Mouse (Mus musculus): Measurements from ENCODE around the gene Ccdc155. TPM values are rescaled to one million over a fixed set of nuclear protein-coding genes. Genes with fewer than 3 reads are reported as not detected.
"Not testable (repeated sequence)": the region's sequence is repeated elsewhere in the genome, so short reads cannot be mapped to it uniquely, and the experiment has no call there.

Gene Ccdc155
- total RNA-seq, 2 experiments from 2014 or later, result 3.0 to 3.5 TPM

DNA sequence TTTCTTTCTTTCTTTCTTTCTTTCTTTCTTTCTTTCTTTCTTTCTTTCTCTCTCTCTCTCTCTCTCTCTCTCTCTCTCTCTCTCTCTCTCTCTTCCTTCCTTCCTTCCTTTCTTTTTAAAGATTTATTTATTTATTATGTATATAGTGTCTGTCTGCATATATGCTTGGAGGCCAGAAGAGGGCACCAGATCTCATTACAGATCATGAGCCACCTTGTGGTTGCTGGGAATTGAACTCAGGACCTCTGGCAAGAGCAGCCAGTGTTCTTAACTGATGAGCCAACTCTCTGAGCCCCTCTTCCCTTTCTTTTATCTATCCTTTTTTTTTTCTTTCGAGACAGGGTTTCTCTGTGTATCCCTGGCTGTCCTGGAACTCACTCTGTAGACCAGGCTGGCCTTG is 30.9 kb downstream of the Ccdc155 start:
- DNase-seq (ENCODE audit: low spot score in 2 of 2); intact Hi-C loops (cut with DNase I): not testable (repeated sequence)

DNA sequence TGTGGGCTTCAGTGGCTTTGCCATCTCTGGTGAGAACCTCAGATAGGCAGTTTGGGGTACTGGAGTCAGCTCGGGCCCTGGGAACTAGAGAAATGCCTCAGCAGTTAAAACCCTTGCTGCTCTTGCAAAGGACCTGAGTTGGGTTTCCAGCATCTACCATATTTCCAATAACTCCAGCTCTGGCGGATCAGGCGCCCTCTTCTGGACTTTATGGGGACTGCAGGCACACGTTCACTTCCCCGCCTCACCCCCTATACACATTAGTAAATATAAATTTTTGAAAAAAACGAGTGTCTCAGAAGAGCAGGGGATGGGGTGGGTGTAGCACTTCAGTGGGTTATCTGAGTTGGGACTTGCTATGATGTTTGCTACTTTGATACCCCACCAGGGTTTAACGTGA is 31.7 kb downstream of the Ccdc155 start:
- intact Hi-C loops (cut with DNase I), result no loop called here
- DNase-seq (ENCODE audit: low spot score in 2 of 2), result no peak

DNA sequence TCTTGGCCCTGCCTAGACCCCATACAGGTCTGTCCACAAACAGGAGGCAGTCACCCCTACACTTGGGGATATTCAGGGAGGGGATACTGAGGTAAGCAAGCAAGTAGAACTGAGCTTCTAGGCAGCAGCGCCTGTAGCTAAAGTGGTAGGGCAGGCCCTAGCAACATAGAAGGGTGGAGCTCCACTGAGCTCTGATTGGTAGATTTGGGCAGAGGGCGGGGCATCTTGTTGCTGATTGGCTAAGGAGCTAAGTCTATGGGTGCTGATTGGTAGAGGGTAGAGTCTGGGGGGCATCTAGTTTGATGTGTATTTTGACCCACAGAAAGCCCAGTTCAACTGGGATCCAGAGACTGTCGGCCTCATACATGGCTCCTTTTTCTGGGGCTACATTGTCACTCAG is 35.2 kb downstream of the Ccdc155 start:
- intact Hi-C loops (cut with DNase I), result loop anchor here (5.0 kb wide), 1 partner anchor 63 kb away; no protein-coding TSS in a partner anchor
- DNase-seq (ENCODE audit: low spot score in 2 of 2), result peak in 1 of 2 experiments; percentile 89

DNA sequence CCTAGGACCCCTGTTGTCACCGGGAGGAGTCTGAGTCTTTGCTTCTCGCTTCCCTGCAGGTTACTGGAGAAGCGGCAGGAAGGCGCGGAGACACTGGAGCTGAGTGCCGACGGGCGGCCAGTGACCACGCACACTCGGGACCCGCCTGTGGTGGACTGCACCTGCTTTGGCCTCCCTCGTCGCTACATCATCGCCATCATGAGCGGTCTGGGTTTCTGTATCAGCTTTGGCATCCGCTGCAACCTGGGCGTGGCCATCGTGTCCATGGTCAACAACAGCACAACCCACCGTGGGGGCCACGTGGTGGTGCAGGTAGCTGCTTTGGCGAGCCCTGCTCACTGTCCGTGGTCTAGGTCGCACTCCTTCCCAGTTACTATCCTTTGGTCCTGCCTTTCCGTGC is 36.0 kb downstream of the Ccdc155 start:
- intact Hi-C loops (cut with DNase I), result loop anchor here (5.0 kb wide), 1 partner anchor 64 kb away; no protein-coding TSS in a partner anchor
- no peak for DNase-seq (ENCODE audit: low spot score in 2 of 2)

DNA sequence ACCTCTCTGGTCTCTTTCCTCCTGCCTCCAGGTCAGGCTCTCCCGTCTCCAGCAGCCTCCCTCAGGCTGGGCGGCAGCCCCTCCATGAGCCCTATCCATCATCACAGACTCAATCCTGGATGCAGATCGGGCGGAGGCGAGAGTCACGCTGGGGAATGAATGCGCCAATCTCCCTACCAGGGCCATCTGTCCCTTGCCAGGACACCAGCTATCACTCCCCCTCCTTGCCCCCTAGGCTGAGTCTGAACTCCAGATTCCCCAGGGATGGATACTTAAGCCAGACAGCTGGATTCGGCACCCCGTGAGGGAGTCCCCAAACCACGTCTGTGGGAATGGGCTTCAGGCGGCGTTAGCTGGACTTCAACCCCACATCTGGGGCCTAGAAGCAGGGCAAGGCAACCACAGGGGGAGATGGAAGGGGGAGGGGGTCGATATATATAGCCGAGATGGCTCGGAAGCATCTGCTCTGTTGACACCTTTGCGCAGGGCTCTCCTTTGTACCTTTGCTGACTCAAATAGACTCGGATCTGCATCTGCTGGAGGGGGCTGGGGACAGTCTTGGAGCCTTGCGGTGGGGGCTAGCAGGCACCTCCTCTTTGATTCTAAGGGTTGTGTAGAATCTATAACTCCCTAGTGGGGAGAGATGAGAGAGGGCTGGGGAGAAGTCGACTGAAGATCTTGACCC is 36.8 kb downstream of the Ccdc155 start:
- intact Hi-C loops (cut with DNase I), result loop anchor here (5.0 kb wide), 1 partner anchor 64 kb away; no protein-coding TSS in a partner anchor
- DNase-seq (ENCODE audit: low spot score in 2 of 2), result no peak

DNA sequence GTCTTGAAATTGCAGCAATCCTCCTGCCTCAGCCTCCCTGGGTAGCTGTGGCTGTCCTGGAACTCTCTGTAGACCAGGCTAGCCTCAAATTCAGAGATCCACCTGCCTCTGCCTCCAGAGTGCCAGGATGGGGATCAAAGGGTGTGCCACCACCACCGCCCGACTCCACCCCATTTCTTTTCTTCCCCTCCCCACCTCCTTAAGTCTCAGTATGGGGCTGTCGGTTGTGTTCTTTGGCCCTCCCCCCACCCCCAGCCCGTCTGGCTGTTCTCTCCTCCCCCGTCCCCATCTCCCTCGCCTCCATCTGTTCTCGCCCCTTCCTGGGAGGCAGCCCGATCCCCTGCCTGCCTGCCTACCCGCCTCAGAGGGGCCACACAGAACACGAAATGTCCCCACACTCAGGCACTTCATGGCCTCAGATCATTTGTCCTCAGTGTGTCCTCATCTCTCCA is 37.7 kb downstream of the Ccdc155 start:
- intact Hi-C loops (cut with DNase I), result loop anchor here (5.0 kb wide), 1 partner anchor 65 kb away; no protein-coding TSS in a partner anchor
- DNase-seq (ENCODE audit: low spot score in 2 of 2), result peak; percentile 64 to 65

DNA sequence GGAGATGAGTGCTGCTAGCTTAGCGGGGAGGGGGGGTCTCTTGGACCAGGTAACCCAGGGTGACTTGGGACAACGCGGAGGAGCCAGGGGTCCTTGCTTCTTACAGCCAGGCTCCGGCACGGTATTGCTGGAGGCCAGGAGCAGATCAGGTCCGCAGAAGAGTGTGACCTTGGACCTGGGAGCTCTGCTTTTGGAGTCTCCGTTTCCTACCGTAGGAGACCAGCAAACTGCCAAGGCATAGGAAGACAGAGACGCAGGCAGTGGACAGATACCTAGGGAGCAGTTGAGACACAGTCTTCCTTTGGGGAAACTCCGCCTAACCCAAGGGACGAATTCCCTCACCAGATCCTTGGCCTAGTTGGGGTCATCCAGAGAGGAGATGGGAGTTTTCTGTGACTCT is 39.0 kb downstream of the Ccdc155 start:
- intact Hi-C loops (cut with DNase I), result loop anchor here (5.0 kb wide), 1 partner anchor 67 kb away; no protein-coding TSS in a partner anchor
- no peak for DNase-seq (ENCODE audit: low spot score in 2 of 2)

DNA sequence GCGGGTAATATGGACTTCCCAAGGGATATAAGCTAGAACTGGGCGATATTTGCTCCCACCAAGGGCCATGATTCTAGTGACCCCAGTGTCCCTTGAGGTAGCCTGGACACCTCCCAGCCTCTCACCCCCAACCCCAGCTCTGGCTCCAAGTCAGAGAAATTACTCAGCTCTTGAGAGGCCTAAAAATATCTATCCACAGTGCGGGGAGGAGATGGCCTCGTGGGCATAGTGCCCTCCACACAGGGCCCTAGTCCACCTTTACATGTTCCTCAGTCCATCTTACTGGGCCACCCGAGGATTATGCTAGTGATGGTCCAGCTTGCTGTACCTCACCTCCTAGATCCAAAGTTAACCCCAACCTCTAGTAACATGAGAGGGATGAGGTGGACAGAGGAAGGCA is 39.9 kb downstream of the Ccdc155 start:
- intact Hi-C loops (cut with DNase I), result loop anchor here (5.0 kb wide), 1 partner anchor 67 kb away; no protein-coding TSS in a partner anchor
- DNase-seq (ENCODE audit: low spot score in 2 of 2), result no peak

DNA sequence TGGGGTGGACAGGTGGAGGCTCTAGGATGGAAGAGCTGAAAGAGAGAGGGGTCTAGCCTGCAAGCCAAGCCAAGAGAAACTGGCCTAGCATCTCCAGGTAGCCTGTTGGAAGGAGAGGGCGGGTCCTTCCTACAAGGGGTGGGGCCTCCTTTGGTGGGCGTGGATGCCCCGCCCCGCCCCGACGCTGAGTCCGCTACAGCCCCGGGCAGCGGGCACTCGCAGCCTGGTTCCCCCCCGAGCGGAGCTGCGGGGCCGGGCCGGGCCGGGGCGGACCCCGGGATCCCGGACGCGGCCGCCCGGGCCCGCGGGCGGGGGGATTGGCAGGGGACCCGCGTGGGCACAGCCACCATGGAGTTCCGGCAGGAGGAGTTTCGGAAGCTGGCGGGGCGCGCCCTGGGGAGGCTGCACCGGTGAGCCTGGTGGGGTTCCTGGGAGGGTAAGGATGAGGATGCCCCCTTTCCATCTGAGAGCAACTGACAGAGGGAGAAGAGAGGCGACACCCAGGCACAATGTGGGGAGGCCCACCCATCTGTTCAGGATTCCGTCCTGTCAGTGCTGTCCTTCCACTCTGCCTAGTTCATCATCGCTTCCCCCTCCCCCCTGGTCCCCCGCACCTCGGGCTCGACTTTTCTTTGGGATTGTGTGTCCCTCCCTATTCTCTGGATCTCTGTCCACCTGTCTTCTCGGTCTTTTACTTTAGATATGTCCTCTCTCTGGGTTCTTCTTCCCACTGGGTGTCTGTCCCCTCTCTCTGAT is 40.8 kb downstream of the Ccdc155 start, which contains the start of gene Slc17a7:
Slc17a7 (plus strand) TSS at position 215 of the 756 bp plus-strand sequence.
- peak in 1 of 2 experiments; percentile 66 for DNase-seq (ENCODE audit: low spot score in 2 of 2)
- intact Hi-C loops (cut with DNase I), result loop anchor here (2.0 kb wide), 2 partner anchors 35 to 135 kb away; no protein-coding TSS in a partner anchor

DNA sequence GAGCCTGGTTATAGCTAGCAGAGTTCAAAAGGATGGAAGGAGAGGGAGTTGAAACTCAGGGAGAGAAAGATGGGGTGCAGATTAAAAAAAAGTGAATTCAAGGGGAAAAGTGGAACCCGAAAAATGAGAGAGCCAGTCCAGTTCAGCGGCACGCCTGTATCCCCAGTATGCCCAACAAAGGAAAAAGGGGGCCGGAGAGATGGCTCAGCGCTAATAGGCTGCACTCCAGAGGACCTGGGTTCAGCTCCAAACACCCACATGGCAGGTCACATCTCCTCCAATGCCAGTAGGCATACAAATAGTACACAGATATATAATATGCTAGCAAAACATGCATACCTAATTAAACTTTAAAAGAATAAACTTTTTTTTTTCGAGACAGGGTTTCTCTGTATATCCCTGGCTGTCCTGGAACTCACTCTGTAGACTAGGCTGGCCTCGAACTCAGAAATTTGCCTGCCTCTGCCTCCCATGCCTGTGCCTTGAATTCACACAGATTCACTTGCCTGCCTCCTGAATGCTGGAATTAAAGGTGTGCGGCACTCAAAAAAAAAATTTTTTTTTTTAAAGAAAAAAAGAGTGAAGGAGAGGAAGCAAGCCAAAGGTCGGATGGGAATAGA is 41.6 kb downstream of the Ccdc155 start:
- DNase-seq (ENCODE audit: low spot score in 2 of 2), result no peak
- intact Hi-C loops (cut with DNase I), result loop anchor here (2.0 kb wide), 2 partner anchors 36 to 136 kb away; no protein-coding TSS in a partner anchor

DNA sequence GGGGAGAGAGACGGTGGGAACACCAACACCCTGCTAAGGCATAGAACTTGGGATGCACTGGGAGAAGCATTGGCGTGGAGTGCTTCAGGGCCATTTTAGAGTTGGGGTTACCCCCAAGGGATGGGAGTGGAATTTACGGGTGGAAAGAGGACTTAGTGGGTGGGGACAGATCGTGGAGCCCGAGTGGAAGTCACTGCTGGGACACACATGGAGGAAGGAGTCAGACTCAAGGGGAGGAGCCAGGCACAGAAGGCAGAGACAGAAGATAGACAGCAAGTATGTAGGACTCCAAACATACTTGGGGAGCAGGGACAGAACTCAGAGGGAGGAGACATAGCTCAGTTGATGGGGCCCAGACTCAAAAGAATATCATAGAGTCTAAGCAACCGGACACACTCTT is 42.1 kb downstream of the Ccdc155 start:
- intact Hi-C loops (cut with DNase I), result loop anchor here (2.0 kb wide), 2 partner anchors 36 to 136 kb away; no protein-coding TSS in a partner anchor
- no peak for DNase-seq (ENCODE audit: low spot score in 2 of 2)

DNA sequence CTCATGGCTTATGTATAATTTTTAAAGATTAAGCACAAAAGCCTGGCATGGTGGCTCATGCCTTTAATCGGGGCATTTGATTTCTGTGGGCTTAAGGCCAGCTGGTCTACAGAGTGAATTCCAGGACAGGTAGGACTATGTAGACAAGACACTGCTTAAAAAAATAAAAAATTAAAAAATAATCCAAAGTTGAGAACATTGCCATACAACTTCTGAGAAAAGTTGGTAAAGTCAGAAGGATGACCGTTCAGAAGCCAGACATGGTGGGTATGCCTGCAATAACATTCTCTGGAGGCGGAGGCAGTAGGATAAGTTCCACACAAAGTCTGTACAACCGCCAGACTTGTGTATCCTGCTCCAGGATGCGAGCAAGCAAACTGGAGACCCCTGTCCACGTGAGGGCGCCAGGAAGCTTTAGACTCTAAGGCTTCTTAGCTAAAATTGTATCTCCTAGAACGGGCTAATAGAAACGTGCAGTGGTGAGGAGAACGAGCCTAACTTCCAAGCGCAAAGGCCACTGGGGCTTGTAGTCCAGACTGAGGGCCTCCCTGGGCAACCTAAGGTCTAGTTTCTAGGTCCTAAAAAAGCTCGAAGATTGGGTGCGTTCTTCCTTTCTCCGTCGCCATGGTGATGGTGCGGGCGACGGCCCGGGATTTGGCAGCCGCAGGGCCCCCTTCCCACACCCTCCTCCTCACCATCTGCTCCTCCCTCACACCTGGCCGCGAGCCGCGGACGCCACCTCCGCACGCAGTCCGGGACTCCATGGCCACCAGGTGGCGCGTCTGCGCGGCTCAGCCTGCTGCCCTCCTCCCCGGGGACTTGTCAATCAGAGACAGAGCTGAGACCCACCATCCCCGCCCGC is 42.8 kb downstream of the Ccdc155 start:
- intact Hi-C loops (cut with DNase I), result loop anchor here (2.0 kb wide), 2 partner anchors 37 to 137 kb away; no protein-coding TSS in a partner anchor

DNA sequence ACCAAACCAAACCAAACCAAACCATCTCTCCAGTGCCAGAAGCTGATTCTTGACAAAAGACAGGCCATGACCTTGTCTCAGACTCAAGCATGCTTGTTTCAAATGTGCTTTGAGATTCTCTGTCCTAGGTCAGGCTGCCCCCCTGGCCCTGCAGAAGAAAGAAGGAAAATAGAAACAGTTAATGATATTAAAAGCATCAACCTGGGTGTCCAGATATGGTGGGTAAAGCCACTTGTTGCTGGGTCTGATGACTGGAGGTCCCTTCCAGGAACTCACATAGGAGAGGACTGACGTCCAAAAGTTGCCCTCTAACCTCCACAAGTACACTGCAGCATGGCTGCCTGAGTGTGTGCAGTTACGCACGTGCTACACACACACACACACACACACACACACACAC is 43.8 kb downstream of the Ccdc155 start:
- no peak for DNase-seq (ENCODE audit: low spot score in 2 of 2)
- intact Hi-C loops (cut with DNase I), result no loop called here

More for the DNA sequence above, 42.8 kb downstream of the Ccdc155 start:
- DNase-seq (ENCODE audit: low spot score in 2 of 2), result peak; percentile 94 to 95

DNA sequence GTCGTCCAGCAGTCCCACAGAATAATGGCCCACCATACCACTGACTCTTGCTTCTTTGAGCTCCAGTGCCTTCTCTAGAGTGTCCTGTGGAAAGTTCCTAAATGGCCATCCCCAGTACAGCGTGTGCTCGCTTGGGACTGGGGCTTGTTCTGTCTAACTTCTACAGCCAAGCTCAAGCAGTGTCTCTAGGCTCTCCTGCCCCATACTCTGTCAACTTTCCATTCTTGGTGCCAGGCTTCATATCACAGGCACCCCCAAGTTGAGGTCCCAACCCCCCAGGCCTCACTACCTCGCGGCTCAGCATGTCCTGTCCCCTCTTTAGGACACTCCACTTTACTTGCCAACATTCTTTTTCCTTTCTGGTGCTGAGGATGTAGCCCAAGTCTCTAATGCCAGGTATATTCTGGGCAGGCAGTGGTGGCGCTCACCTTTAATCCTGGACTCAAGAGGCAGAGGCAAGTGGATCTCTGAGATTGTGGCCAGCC is 44.3 kb downstream of the Ccdc155 start:
- intact Hi-C loops (cut with DNase I), result no loop called here
- no peak for DNase-seq (ENCODE audit: low spot score in 2 of 2)

DNA sequence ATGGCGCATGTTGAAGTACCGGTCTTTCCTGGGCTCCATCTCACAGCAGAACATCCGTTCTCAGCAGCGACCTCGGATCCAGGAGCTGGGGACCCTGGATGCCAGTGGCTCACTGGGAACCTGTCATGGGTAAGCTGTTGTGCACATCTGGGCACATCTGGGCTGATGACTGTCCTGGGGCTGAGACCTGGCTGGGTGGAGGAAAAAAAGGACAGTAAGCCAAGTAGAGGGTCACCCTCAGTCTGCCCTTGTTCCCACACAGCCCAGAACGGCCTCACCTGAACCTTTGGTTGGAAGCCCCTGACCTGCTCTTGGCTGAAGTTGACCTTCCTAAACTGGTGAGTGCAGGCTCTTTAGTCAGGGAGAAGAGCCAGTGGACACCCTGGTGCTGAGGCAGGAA is 45.7 kb downstream of the Ccdc155 start:
- intact Hi-C loops (cut with DNase I), result no loop called here
- DNase-seq (ENCODE audit: low spot score in 2 of 2), result no peak

DNA sequence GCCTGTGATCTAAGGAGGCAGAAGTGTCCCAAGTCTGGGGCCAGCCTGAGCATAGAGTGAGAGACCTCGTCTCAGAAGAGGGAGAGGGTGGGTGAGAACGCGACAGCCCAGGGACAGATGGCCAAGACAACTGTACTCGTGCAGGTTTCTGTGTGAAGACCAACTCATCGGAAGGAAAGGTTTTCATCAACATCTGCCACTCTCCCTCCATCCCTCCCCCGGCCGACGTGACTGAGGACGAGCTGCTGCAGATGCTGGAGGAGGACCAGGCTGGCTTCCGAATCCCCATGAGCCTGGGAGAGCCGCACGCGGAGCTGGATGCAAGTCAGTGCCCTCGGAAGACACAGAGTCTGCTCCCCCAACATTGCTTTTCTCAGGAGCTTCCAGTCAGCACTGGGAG is 47.2 kb downstream of the Ccdc155 start:
- intact Hi-C loops (cut with DNase I), result no loop called here
- no peak for DNase-seq (ENCODE audit: low spot score in 2 of 2)

DNA sequence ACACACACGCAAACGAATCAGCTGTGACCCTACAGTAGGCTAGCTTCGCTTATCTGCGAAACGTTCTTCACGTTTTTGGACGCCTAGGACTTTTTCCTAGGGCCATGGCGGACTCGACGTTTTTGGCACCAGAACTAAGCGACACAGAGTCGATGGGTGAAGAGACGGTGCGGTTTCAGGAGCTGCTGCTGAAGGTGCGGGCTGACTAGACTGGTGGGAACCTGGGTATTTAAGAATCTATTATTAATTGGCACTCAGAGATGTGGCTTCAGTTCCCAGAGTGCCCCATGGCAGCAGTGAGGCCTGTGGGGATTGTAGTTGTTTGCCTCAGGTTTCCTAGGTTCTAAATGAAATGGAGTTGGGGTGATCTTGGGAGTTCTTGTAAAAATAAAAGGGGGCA is 48.5 kb downstream of the Ccdc155 start:
- no peak for DNase-seq (ENCODE audit: low spot score in 2 of 2)

DNA sequence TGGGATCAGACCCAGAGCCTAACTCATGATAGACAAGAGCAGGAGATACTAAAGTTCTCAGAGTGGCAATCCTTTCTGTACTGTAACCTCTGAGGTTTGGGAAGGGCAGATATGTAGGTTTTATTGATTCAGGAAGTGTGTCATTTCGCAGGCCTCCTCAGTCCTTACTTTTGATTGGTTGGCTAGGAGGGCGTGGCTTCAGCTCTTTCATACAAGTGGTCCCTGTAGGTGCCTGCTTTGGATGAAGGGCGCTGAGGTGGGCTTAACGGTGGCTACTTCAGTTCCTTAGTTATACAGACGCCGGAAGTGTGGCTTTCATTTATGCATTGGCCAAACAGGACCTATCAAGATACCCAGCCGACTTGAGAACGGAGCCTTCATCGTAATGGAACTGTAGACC is 49.1 kb downstream of the Ccdc155 start:
- intact Hi-C loops (cut with DNase I), result no loop called here
- DNase-seq (ENCODE audit: low spot score in 2 of 2), result no peak

More for the DNA sequence above, 48.5 kb downstream of the Ccdc155 start:
- intact Hi-C loops (cut with DNase I), result no loop called here
